Mouse (Mus musculus): ENCODE results near the gene Phka1. TPM values are rescaled to one million over a fixed set of nuclear protein-coding genes. Genes with fewer than 3 reads are reported as not detected.

Phka1 gene
- polyA plus RNA-seq, 1 experiment, result 8.7 TPM

DNA sequence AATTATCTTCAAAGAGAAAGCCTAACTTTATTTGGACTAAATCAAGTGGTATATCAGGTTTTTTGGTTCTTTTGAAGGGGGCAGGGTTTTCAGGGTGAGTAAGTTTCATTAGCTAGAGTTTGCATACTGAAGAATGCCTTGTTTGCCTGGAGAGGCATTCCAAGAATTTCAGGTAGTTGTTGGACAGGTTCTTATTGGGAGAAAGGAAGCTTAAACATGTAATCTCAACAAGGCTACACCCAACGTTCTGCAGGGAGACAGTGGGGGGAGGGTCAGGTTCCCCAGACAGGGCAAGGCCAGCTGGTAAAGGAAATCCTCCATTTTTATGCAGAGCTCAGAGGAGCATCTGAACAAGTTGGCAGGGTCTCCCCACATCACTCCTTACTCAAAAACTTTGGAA, 72.9 kb downstream of the Phka1 start:
- TF ChIP-seq REST (IDR thresholded peaks at IDR 0.05; ENCODE audit: insufficient read depth, insufficient read length), result no peak
- TF ChIP-seq E2F4 (IDR thresholded peaks at IDR 0.05; ENCODE audit: insufficient read depth), result no peak
- no peak for TF ChIP-seq CEBPB (IDR thresholded peaks at IDR 0.05; ENCODE audit: insufficient read depth, poor library complexity, severe bottlenecking)
- no peak for TF ChIP-seq TCF12 (IDR thresholded peaks at IDR 0.05; ENCODE audit: insufficient read depth, poor library complexity, severe bottlenecking)
- no peak for TF ChIP-seq POLR2A (IDR thresholded peaks at IDR 0.05; ENCODE audit: insufficient read length, low read depth)
- TF ChIP-seq USF1 (IDR thresholded peaks at IDR 0.05; ENCODE audit: low read depth), result no peak
- no peak for TF ChIP-seq MYOD1 (IDR thresholded peaks at IDR 0.05; ENCODE audit: control insufficient read depth in 1 of 3, insufficient read length in 2 of 3, low read depth in 2 of 3)
- Histone ChIP-seq H3K79me2 (ENCODE audit: control insufficient read depth, insufficient read depth) (no peaks in the 10 kb centered on the region), H3ac (ENCODE audit: control insufficient read depth, insufficient read length) (no peak overlapping the region), H3K4me3 (no peak overlapping the region), H3K36me3 (ENCODE audit: control insufficient read depth, insufficient read depth) (no peaks in the 10 kb centered on the region), H3K27me3 (ENCODE audit: control insufficient read depth, insufficient read depth, insufficient read length) (no peaks in the 10 kb centered on the region), H3K4me2 (ENCODE audit: low read depth) (no peak overlapping the region)

DNA sequence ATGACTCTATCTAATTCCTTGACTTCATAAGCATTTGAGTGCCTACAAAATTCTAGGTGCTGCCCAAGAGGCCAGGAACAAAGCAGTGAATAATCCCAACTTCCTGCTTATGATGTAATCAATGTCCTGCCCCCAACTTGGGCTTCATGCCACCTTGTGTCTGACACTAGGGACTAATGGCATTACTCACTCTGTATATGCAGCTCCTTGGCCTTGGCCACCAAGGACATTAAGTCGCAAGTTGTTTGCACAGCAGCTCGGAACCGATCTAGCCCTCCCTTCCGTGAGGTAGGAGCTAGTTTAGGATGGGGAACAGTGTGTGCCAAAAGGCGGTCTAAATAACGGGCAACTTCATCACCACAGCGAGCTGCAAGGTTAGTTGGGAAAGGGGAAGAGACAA, 87.1 kb downstream of the Phka1 start:
- TF ChIP-seq E2F4 (IDR thresholded peaks at IDR 0.05; ENCODE audit: insufficient read depth), result no peak
- TF ChIP-seq MAX (IDR thresholded peaks at IDR 0.05; ENCODE audit: low read depth), result no peak
- no peak for TF ChIP-seq SRF (IDR thresholded peaks at IDR 0.05; ENCODE audit: control insufficient read depth, insufficient read length, low read depth)
- no peak for TF ChIP-seq MYOG (IDR thresholded peaks at IDR 0.05; ENCODE audit: control insufficient read depth in 1 of 3, insufficient read depth in 1 of 3, insufficient read length in 2 of 3, low read depth in 2 of 3)
- no peak for TF ChIP-seq TCF3 (IDR thresholded peaks at IDR 0.05; ENCODE audit: insufficient read length, low read depth)
- no peak for TF ChIP-seq CEBPB (IDR thresholded peaks at IDR 0.05; ENCODE audit: insufficient read depth, poor library complexity, severe bottlenecking)
- no peak for TF ChIP-seq POLR2A (IDR thresholded peaks at IDR 0.05; ENCODE audit: insufficient read length, low read depth)
- TF ChIP-seq MYOD1 (IDR thresholded peaks at IDR 0.05; ENCODE audit: control insufficient read depth in 1 of 3, insufficient read length in 2 of 3, low read depth in 2 of 3), result no peak
- no peak for TF ChIP-seq POLR2AphosphoS2 (IDR thresholded peaks at IDR 0.05; ENCODE audit: insufficient read length, low read depth)
- no peak for TF ChIP-seq TCF12 (IDR thresholded peaks at IDR 0.05; ENCODE audit: insufficient read depth, poor library complexity, severe bottlenecking)
- no peak for TF ChIP-seq REST (IDR thresholded peaks at IDR 0.05; ENCODE audit: insufficient read depth, insufficient read length)
- no peak for TF ChIP-seq USF1 (IDR thresholded peaks at IDR 0.05; ENCODE audit: low read depth)
- Histone ChIP-seq H3K4me2 (ENCODE audit: low read depth) (no peak overlapping the region), H3K4me3 (no peak overlapping the region), H3K27me3 (ENCODE audit: control insufficient read depth, insufficient read depth, insufficient read length) (no peaks in the 10 kb centered on the region), H3K36me3 (ENCODE audit: control insufficient read depth, insufficient read depth) (no peaks in the 10 kb centered on the region), H3ac (ENCODE audit: control insufficient read depth, insufficient read length) (no peak overlapping the region), H3K79me2 (ENCODE audit: control insufficient read depth, insufficient read depth) (no peaks in the 10 kb centered on the region)

DNA sequence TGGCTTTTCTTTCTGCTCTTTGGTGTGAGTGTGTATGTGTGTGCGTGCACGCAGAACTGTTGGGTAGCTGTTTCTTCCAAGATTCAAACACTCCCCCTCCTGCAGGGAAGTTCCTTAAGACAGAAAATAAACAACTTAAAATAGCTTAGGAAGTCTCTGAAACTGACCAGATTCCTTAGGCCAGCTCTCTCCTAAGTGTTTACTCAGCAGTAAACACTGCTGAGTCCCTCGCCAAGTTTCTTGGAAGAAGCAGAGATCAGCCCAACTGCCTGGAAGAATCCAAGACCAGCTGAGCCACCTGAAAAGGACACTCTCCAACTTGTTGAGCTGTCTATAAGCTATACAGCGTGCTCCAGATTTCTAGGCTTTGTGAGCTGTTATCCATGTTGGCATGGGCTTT, 134.8 kb downstream of the Phka1 start:
- no peak for TF ChIP-seq TCF12 (IDR thresholded peaks at IDR 0.05; ENCODE audit: insufficient read depth, poor library complexity, severe bottlenecking)
- no peak for TF ChIP-seq CEBPB (IDR thresholded peaks at IDR 0.05; ENCODE audit: insufficient read depth, poor library complexity, severe bottlenecking)
- TF ChIP-seq POLR2A (IDR thresholded peaks at IDR 0.05; ENCODE audit: insufficient read length, low read depth), result no peak
- Histone ChIP-seq H3K27me3 (ENCODE audit: control insufficient read depth, insufficient read depth, insufficient read length) (no peaks in the 10 kb centered on the region), H3ac (ENCODE audit: control insufficient read depth, insufficient read length) (no peak overlapping the region), H3K4me2 (ENCODE audit: low read depth) (no peak overlapping the region), H3K36me3 (ENCODE audit: control insufficient read depth, insufficient read depth) (no peaks in the 10 kb centered on the region), H3K79me2 (ENCODE audit: control insufficient read depth, insufficient read depth) (no peaks in the 10 kb centered on the region), H3K4me3 (no peak overlapping the region)

DNA sequence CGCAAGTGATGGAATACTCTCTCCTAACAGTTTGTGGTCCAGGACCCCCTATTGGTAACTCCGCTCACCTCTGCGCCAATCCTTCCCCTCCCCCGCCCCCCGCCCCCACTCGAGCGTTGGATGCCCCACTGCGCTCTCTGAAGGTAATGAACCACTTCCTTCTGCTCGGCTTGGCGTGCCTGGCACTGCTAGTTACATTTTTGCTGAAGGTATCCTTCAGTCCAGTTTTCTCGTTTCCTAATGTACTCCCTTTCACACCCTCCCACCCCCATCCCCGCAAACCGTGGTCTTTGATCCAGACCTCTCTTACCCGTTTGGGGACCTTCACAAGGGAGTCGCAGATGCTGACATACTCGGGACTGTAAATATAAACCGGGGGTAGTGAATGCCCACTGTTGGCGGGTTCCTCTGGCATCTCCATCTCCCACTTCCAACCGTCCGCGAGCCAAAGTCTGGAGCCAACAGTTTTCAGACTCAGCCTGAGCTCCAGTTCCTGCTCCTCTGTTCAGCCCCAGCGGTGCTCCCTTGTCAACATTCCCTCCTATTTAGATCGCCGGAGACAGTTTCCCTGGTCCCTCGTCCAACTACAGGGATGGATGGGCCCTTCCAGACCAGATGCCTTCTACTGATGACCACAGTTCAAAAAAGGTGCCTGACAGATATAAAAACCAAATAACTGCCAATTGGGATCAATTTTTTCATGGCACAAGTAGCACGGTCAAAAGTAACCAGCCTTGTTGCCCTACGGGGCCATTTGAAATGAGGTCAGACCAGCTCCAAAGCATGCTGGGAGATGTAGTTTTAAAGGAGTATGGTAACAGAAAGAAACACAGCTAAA, 139.2 kb downstream of the Phka1 start, which contains the start of gene Hdac8:
Gene Hdac8 (minus strand): TSS at position 716 of the 838 bp plus-strand sequence.
- H3K36me3 ChIP-seq (ENCODE audit: control insufficient read depth, insufficient read depth), result no peaks in the 10 kb centered on the region
- TF ChIP-seq MYOD1 (IDR thresholded peaks at IDR 0.05; ENCODE audit: control insufficient read depth in 1 of 3, insufficient read length in 2 of 3, low read depth in 2 of 3) (no peak), POLR2A (IDR thresholded peaks at IDR 0.05; ENCODE audit: insufficient read length, low read depth) (peak; percentile 24)
- peak within 1 kb of the TSS; percentile 61 for H3K4me3 ChIP-seq
- peak within 1 kb of the TSS; percentile 75 for H3K4me2 ChIP-seq (ENCODE audit: low read depth)
- no peaks in the 10 kb centered on the region for H3K79me2 ChIP-seq (ENCODE audit: control insufficient read depth, insufficient read depth)
- H3ac ChIP-seq (ENCODE audit: control insufficient read depth, insufficient read length), result no peak within 1 kb of the TSS
- H3K27me3 ChIP-seq (ENCODE audit: control insufficient read depth, insufficient read depth, insufficient read length), result no peaks in the 10 kb centered on the region

DNA sequence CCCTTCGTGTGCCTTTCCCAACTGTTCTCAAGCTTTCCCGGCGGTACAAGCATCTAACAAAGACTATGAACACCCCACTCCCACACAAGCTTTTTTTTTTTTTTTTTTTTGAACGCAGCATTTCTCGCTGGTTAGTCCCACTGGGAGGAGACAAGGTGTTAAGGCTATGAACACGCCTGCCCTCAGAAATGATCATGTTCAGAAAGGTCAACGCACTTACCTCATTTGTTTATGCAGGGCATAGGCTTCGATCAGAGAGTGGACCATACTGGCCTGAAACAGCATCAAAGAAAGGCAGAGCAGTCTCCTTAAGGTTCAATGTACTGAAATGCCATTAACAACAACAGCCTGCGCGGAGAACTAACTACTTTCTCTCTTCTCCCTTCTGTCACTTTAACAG, 139.9 kb downstream of the Phka1 start:
- Histone ChIP-seq H3K36me3 (ENCODE audit: control insufficient read depth, insufficient read depth) (no peaks in the 10 kb centered on the region), H3K79me2 (ENCODE audit: control insufficient read depth, insufficient read depth) (no peaks in the 10 kb centered on the region), H3K4me3 (peak overlapping the region; percentile 61), H3K27me3 (ENCODE audit: control insufficient read depth, insufficient read depth, insufficient read length) (no peaks in the 10 kb centered on the region), H3ac (ENCODE audit: control insufficient read depth, insufficient read length) (no peak overlapping the region), H3K4me2 (ENCODE audit: low read depth) (peak overlapping the region; percentile 75)
- TF ChIP-seq SRF (IDR thresholded peaks at IDR 0.05; ENCODE audit: control insufficient read depth, insufficient read length, low read depth), result no peak
- no peak for TF ChIP-seq MYOD1 (IDR thresholded peaks at IDR 0.05; ENCODE audit: control insufficient read depth in 1 of 3, insufficient read length in 2 of 3, low read depth in 2 of 3)
- no peak for TF ChIP-seq USF1 (IDR thresholded peaks at IDR 0.05; ENCODE audit: low read depth)
- TF ChIP-seq TCF3 (IDR thresholded peaks at IDR 0.05; ENCODE audit: insufficient read length, low read depth), result no peak
- TF ChIP-seq CEBPB (IDR thresholded peaks at IDR 0.05; ENCODE audit: insufficient read depth, poor library complexity, severe bottlenecking), result no peak
- TF ChIP-seq MYOG (IDR thresholded peaks at IDR 0.05; ENCODE audit: control insufficient read depth in 1 of 3, insufficient read depth in 1 of 3, insufficient read length in 2 of 3, low read depth in 2 of 3), result no peak
- no peak for TF ChIP-seq E2F4 (IDR thresholded peaks at IDR 0.05; ENCODE audit: insufficient read depth)
- no peak for TF ChIP-seq REST (IDR thresholded peaks at IDR 0.05; ENCODE audit: insufficient read depth, insufficient read length)
- no peak for TF ChIP-seq MAX (IDR thresholded peaks at IDR 0.05; ENCODE audit: low read depth)
- TF ChIP-seq POLR2A (IDR thresholded peaks at IDR 0.05; ENCODE audit: insufficient read length, low read depth), result no peak
- TF ChIP-seq POLR2AphosphoS2 (IDR thresholded peaks at IDR 0.05; ENCODE audit: insufficient read length, low read depth), result no peak
- no peak for TF ChIP-seq TCF12 (IDR thresholded peaks at IDR 0.05; ENCODE audit: insufficient read depth, poor library complexity, severe bottlenecking)
